Mouse (Mus musculus): ENCODE results near the gene Pknox1. TPM values are rescaled to one million over a fixed set of nuclear protein-coding genes. Genes with fewer than 3 reads are reported as not detected.

Pknox1 gene
- 60.2 and 64.9 TPM in 2 replicates for polyA plus RNA-seq (2014; fragmentation: Nextera tagmentation; extraction: Ambion mirVana)

- H3K9ac ChIP-seq (replicated peaks; ENCODE audit: low read depth, low read length) = peak within 1 kb of the TSS; percentile 88
- H3K4me1 ChIP-seq (ENCODE audit: control insufficient read depth, insufficient read depth, low read length) = peaks cover 39% of the 10 kb centered on the region
- H3K4me3 ChIP-seq (ENCODE audit: low read depth, low read length) = peak within 1 kb of the TSS; percentile 88
- H3K9me3 ChIP-seq (ENCODE audit: control insufficient read depth, low read length) = no peaks in the 10 kb centered on the region
- WGBS = 1% methylated on average over 56 of the region's 72 CpGs
- peak within 1 kb of the TSS; percentile 87 for H3K4me2 ChIP-seq (ENCODE audit: low read depth, low read length)
- H3K36me3 ChIP-seq (ENCODE audit: control insufficient read depth, insufficient read depth, low read length) = no peaks in the 10 kb centered on the region
- peak; percentile 93 for ATAC-seq (ENCODE audit: low read depth)
- H3K27ac ChIP-seq (ENCODE audit: low read depth, low read length) = peak within 1 kb of the TSS; percentile 98
- no peaks in the 10 kb centered on the region for H3K27me3 ChIP-seq (ENCODE audit: control insufficient read depth, insufficient read depth, low read length)
Observed at GRCm38 (mm10) chr17:31564015-31564857, at the start of gene Pknox1. Gene Pknox1 (plus strand): TSS chr17:31564734.

- H3K36me3 ChIP-seq (ENCODE audit: control insufficient read depth, insufficient read depth, low read length) = no peaks in the 10 kb centered on the region
- H3K27ac ChIP-seq (ENCODE audit: low read depth, low read length) = no peak overlapping the region
- H3K4me1 ChIP-seq (ENCODE audit: control insufficient read depth, insufficient read depth, low read length) = peaks cover 11% of the 10 kb centered on the region
- H3K9me3 ChIP-seq (ENCODE audit: control insufficient read depth, low read length) = no peaks in the 10 kb centered on the region
- 6% methylated on average over 7 of the region's 7 CpGs for WGBS
- no peak overlapping the region for H3K9ac ChIP-seq (replicated peaks; ENCODE audit: low read depth, low read length)
- H3K4me3 ChIP-seq (ENCODE audit: low read depth, low read length) = peak overlapping the region; percentile 76
- H3K4me2 ChIP-seq (ENCODE audit: low read depth, low read length) = peak overlapping the region; percentile 78
- no peaks in the 10 kb centered on the region for H3K27me3 ChIP-seq (ENCODE audit: control insufficient read depth, insufficient read depth, low read length)
- ATAC-seq (ENCODE audit: low read depth) = peak; percentile 62
Observed at GRCm38 (mm10) chr17:31519344-31519945, 45.1 kb upstream of the Pknox1 start.

- no peaks in the 10 kb centered on the region for H3K9me3 ChIP-seq (ENCODE audit: control insufficient read depth, low read length)
- peak within 1 kb of the TSS; percentile 78 for H3K4me2 ChIP-seq (ENCODE audit: low read depth, low read length)
- peak; percentile 94 for ATAC-seq (ENCODE audit: low read depth)
- peak within 1 kb of the TSS; percentile 76 for H3K4me3 ChIP-seq (ENCODE audit: low read depth, low read length)
- no peaks in the 10 kb centered on the region for H3K27me3 ChIP-seq (ENCODE audit: control insufficient read depth, insufficient read depth, low read length)
- no peaks in the 10 kb centered on the region for H3K36me3 ChIP-seq (ENCODE audit: control insufficient read depth, insufficient read depth, low read length)
- WGBS = under 1% methylated on average over 45 of the region's 45 CpGs
- H3K4me1 ChIP-seq (ENCODE audit: control insufficient read depth, insufficient read depth, low read length) = peaks cover 11% of the 10 kb centered on the region
- peak within 1 kb of the TSS; percentile 78 for H3K27ac ChIP-seq (ENCODE audit: low read depth, low read length)
- peak within 1 kb of the TSS; percentile 79 for H3K9ac ChIP-seq (replicated peaks; ENCODE audit: low read depth, low read length)
Observed at GRCm38 (mm10) chr17:31519946-31520838, 44.3 kb upstream of the Pknox1 start, which contains the start of the genes Wdr4 and Ndufv3. Gene Wdr4 (minus strand): TSS chr17:31519980. Gene Ndufv3 (plus strand): TSS chr17:31520115.

DNA sequence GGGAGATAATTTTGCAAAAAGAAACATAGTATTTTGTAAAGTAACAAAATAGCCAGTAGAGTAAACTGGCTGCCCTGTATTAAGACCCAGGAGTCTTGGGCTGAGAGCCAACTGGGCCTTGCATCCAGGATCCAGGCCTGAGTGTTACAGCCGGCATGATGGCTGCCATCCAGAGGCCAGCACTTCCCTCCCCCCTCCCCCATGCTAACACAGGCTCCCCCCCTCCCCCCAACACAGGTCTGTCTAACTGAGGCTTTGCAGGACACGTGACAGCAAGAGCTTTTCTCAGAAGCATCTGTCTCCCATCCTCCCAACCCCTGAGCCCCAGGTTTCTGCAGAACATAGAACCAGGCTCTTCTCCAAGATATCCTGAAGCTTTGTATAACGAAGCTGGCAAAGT lies 43.6 kb upstream of the Pknox1 start:
- peaks cover 11% of the 10 kb centered on the region for H3K4me1 ChIP-seq (ENCODE audit: control insufficient read depth, insufficient read depth, low read length)
- no peaks in the 10 kb centered on the region for H3K9me3 ChIP-seq (ENCODE audit: control insufficient read depth, low read length)
- H3K27ac ChIP-seq (ENCODE audit: low read depth, low read length) = no peak overlapping the region
- peak overlapping the region; percentile 26; the same call in 1 of the 2 replicates for H3K9ac ChIP-seq (replicated peaks; ENCODE audit: low read depth, low read length)
- peak; percentile 9; the same call in 1 of the 2 replicates for ATAC-seq (ENCODE audit: low read depth)
- WGBS = 19% methylated on average over 3 of the region's 3 CpGs
- H3K4me3 ChIP-seq (ENCODE audit: low read depth, low read length) = peak overlapping the region; percentile 76
- H3K27me3 ChIP-seq (ENCODE audit: control insufficient read depth, insufficient read depth, low read length) = no peaks in the 10 kb centered on the region
- no peaks in the 10 kb centered on the region for H3K36me3 ChIP-seq (ENCODE audit: control insufficient read depth, insufficient read depth, low read length)
- H3K4me2 ChIP-seq (ENCODE audit: low read depth, low read length) = peak overlapping the region; percentile 78

GRCm38 (mm10) chr17:31521948-31522347 lies 42.6 kb upstream of the Pknox1 start:
- Histone ChIP-seq H3K4me2 (ENCODE audit: low read depth, low read length) (peak overlapping the region; percentile 9; the same call in 1 of the 2 replicates), H3K9ac (replicated peaks; ENCODE audit: low read depth, low read length) (no peak overlapping the region)

GRCm38 (mm10) chr17:31525114-31525513 lies 39.4 kb upstream of the Pknox1 start:
- no peak overlapping the region for H3K4me2 ChIP-seq (ENCODE audit: low read depth, low read length)
- WGBS = 95% methylated on average over 4 of the region's 4 CpGs
- H3K27me3 ChIP-seq (ENCODE audit: control insufficient read depth, insufficient read depth, low read length) = no peaks in the 10 kb centered on the region
- peaks cover 23% of the 10 kb centered on the region for H3K36me3 ChIP-seq (ENCODE audit: control insufficient read depth, insufficient read depth, low read length)
- no peak overlapping the region for H3K27ac ChIP-seq (ENCODE audit: low read depth, low read length)
- H3K4me3 ChIP-seq (ENCODE audit: low read depth, low read length) = no peak overlapping the region
- peaks cover 11% of the 10 kb centered on the region for H3K4me1 ChIP-seq (ENCODE audit: control insufficient read depth, insufficient read depth, low read length)
- H3K9me3 ChIP-seq (ENCODE audit: control insufficient read depth, low read length) = no peaks in the 10 kb centered on the region
- H3K9ac ChIP-seq (replicated peaks; ENCODE audit: low read depth, low read length) = no peak overlapping the region
- no peak for ATAC-seq (ENCODE audit: low read depth)

More at GRCm38 (mm10) chr17:31521948-31522347, 42.6 kb upstream of the Pknox1 start:
- no peak overlapping the region for H3K4me3 ChIP-seq (ENCODE audit: low read depth, low read length)
- no peak for ATAC-seq (ENCODE audit: low read depth)
- H3K4me1 ChIP-seq (ENCODE audit: control insufficient read depth, insufficient read depth, low read length) = peaks cover 11% of the 10 kb centered on the region
- no peaks in the 10 kb centered on the region for H3K27me3 ChIP-seq (ENCODE audit: control insufficient read depth, insufficient read depth, low read length)
- H3K27ac ChIP-seq (ENCODE audit: low read depth, low read length) = peak overlapping the region; percentile 12; the same call in 1 of the 2 replicates
- H3K36me3 ChIP-seq (ENCODE audit: control insufficient read depth, insufficient read depth, low read length) = no peaks in the 10 kb centered on the region
- H3K9me3 ChIP-seq (ENCODE audit: control insufficient read depth, low read length) = no peaks in the 10 kb centered on the region
- 63% methylated on average over 6 of the region's 6 CpGs for WGBS

- no peak overlapping the region for H3K9ac ChIP-seq (replicated peaks; ENCODE audit: low read depth, low read length)
- peaks cover 10% of the 10 kb centered on the region for H3K4me1 ChIP-seq (ENCODE audit: control insufficient read depth, insufficient read depth, low read length)
- no peak overlapping the region for H3K4me2 ChIP-seq (ENCODE audit: low read depth, low read length)
- no peak for ATAC-seq (ENCODE audit: low read depth)
- H3K9me3 ChIP-seq (ENCODE audit: control insufficient read depth, low read length) = no peaks in the 10 kb centered on the region
- no peaks in the 10 kb centered on the region for H3K27me3 ChIP-seq (ENCODE audit: control insufficient read depth, insufficient read depth, low read length)
- peaks cover 26% of the 10 kb centered on the region for H3K36me3 ChIP-seq (ENCODE audit: control insufficient read depth, insufficient read depth, low read length)
- H3K27ac ChIP-seq (ENCODE audit: low read depth, low read length) = no peak overlapping the region
- WGBS = 100% methylated on average over 3 of the region's 3 CpGs
- H3K4me3 ChIP-seq (ENCODE audit: low read depth, low read length) = no peak overlapping the region
Observed at GRCm38 (mm10) chr17:31525816-31526215, 38.7 kb upstream of the Pknox1 start.

- peaks cover 30% of the 10 kb centered on the region for H3K36me3 ChIP-seq (ENCODE audit: control insufficient read depth, insufficient read depth, low read length)
- no peaks in the 10 kb centered on the region for H3K9me3 ChIP-seq (ENCODE audit: control insufficient read depth, low read length)
- no peaks in the 10 kb centered on the region for H3K27me3 ChIP-seq (ENCODE audit: control insufficient read depth, insufficient read depth, low read length)
- no peak overlapping the region for H3K4me3 ChIP-seq (ENCODE audit: low read depth, low read length)
- whole genome bisulfite sequencing = 17% methylated on average over 15 of the region's 15 CpGs
- peak overlapping the region; percentile 25; the same call in 1 of the 2 replicates for H3K4me2 ChIP-seq (ENCODE audit: low read depth, low read length)
- H3K27ac ChIP-seq (ENCODE audit: low read depth, low read length) = no peak overlapping the region
- no peaks in the 10 kb centered on the region for H3K4me1 ChIP-seq (ENCODE audit: control insufficient read depth, insufficient read depth, low read length)
- H3K9ac ChIP-seq (replicated peaks; ENCODE audit: low read depth, low read length) = no peak overlapping the region
- ATAC-seq (ENCODE audit: low read depth) = peak; percentile 56; the same call in 1 of the 2 replicates
Observed at GRCm38 (mm10) chr17:31529314-31529713, 35.2 kb upstream of the Pknox1 start.
